Mouse (Mus musculus): ENCODE data around the gene Hmox1. TPM values are rescaled to one million over a fixed set of nuclear protein-coding genes. Genes with fewer than 3 reads are reported as not detected.

The Hmox1 gene
- polyA plus RNA-seq, 2 experiments = 18.5 to 32.2 TPM

DNA sequence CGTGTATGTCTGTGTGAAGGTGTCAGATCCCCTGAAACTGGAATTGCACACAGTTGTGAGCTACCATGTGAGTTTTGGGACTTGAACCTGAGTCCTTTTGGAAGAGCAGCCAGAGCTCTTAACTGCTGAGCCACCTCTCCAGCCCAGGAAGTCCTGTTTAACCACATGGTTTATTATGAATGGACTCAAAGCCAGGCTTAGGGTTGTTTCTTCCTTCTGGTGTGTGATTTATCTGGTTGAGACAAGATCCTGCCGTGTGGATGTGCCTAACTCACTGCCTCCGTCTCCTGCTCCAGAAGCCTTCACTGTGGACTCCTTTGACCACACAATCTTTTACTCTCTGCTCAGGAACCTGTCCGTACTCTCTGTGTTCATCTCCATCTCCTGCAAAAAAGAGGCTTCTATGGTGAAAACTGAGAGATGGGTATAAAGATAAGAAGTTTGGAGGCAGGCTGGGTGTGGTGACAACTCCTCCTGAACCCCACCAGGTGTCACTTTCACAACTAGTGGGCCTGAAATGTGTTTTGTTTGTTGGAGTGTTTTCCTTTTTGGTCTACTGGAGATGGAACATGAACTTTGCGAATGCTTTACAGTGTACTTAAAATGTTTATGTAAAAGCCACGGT is 11.1 kb upstream of the Hmox1 start:
- DNase-seq (ENCODE audit: low spot score) = no peak
- 80% methylated on average over 6 of the region's 6 CpGs for WGBS
- Histone ChIP-seq H3K27me3 (ENCODE audit: control insufficient read depth, insufficient read depth, low read length) (no peaks in the 10 kb centered on the region), H3K36me3 (ENCODE audit: control insufficient read depth, insufficient read depth, low read length) (no peaks in the 10 kb centered on the region), H3K27ac (replicated peaks; ENCODE audit: low read depth, low read length) (no peak overlapping the region), H3K9ac (ENCODE audit: low read depth, low read length, severe bottlenecking) (no peak overlapping the region), H3K4me3 (replicated peaks; ENCODE audit: low read length) (no peak overlapping the region), H3K4me1 (ENCODE audit: control insufficient read depth, insufficient read depth, low read length) (0 out of 2 replicates have a peak, but pooled peaks cover 4% of the 10 kb centered on the region), H3K4me2 (replicated peaks; ENCODE audit: low read depth, low read length, severe bottlenecking) (no peak overlapping the region), H3K9me3 (ENCODE audit: control insufficient read depth, low read length) (no peaks in the 10 kb centered on the region)
- TF ChIP-seq POLR2A (IDR thresholded peaks at IDR 0.05; ENCODE audit: borderline replicate concordance, extremely low read depth, insufficient read depth, insufficient read length) = no peak
- ATAC-seq (ENCODE audit: low FRiP score, low read depth) = no peak

DNA sequence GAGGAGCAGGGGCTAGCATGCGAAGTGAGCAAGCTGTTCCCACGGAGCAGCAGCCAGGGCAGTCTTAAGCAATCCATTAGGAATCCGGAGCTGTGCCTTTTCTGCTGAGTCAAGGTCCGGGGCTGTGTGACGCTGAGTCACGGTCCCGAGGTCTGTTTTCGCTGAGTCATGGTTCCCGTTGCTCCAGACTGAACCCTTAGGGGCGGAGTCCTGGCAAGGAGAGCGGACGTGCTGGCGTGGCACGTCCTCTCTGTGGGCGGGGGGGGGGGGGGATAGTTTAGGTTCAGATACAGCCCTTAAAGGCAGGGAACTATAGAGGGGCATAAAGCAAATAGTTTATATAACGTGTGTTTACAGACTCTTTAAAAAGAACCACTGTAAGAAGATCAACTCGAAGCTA is 9.6 kb upstream of the Hmox1 start:
- ATAC-seq (ENCODE audit: low FRiP score, low read depth) (peak; percentile 96), DNase-seq (ENCODE audit: low spot score) (peak; percentile 95)
- no peak for TF ChIP-seq POLR2A (IDR thresholded peaks at IDR 0.05; ENCODE audit: borderline replicate concordance, extremely low read depth, insufficient read depth, insufficient read length)
- WGBS = 5% methylated on average over 17 of the region's 17 CpGs
- H3K4me2 ChIP-seq (replicated peaks; ENCODE audit: low read depth, low read length, severe bottlenecking) = peak overlapping the region; percentile 48
- H3K9me3 ChIP-seq (ENCODE audit: control insufficient read depth, low read length) = no peaks in the 10 kb centered on the region
- no peaks in the 10 kb centered on the region for H3K27me3 ChIP-seq (ENCODE audit: control insufficient read depth, insufficient read depth, low read length)
- 0 out of 2 replicates have a peak, but pooled peaks cover 4% of the 10 kb centered on the region for H3K4me1 ChIP-seq (ENCODE audit: control insufficient read depth, insufficient read depth, low read length)
- peak overlapping the region; percentile 30 for H3K4me3 ChIP-seq (replicated peaks; ENCODE audit: low read length)
- H3K9ac ChIP-seq (ENCODE audit: low read depth, low read length, severe bottlenecking) = no peak overlapping the region
- H3K36me3 ChIP-seq (ENCODE audit: control insufficient read depth, insufficient read depth, low read length) = no peaks in the 10 kb centered on the region
- no peak overlapping the region for H3K27ac ChIP-seq (replicated peaks; ENCODE audit: low read depth, low read length)

DNA sequence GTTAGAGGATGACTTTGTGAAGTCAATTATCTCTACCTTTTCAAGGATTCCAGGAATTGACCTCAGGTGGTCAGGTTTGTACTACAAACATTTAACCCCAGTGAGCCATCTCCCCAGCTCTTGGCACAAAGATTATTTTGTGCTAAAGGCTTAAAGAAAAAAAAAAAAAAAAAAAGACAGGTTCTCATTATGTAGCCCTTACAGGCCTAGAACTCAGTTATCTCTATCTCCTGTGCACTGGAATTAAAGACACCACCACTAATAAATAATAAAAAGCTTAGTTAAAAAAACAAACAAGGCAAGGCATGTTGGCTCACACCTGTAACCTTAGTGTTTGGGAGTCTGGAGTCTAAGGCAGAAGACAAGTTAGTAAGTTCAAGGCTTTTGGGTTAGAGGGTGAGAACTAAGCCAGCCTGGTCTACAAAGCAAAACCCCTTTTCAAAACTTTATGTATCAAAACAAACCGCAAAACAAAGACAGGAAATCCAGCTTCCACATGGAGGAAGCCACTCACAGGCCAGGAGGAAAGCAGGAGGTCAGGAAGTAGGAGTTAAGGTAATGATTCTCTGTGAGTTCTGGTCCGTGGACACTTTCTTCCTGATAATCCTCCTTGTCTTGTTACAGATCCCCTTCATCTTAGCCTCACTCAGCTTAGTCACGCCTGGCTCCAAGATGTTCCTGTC is 8.9 kb upstream of the Hmox1 start:
- DNase-seq (ENCODE audit: low spot score) (no peak), ATAC-seq (ENCODE audit: low FRiP score, low read depth) (no peak)
- 61% methylated on average over 3 of the region's 3 CpGs for WGBS
- H3K4me3 ChIP-seq (replicated peaks; ENCODE audit: low read length) = no peak overlapping the region
- H3K9me3 ChIP-seq (ENCODE audit: control insufficient read depth, low read length) = no peaks in the 10 kb centered on the region
- no peaks in the 10 kb centered on the region for H3K36me3 ChIP-seq (ENCODE audit: control insufficient read depth, insufficient read depth, low read length)
- no peaks in the 10 kb centered on the region for H3K27me3 ChIP-seq (ENCODE audit: control insufficient read depth, insufficient read depth, low read length)
- H3K27ac ChIP-seq (replicated peaks; ENCODE audit: low read depth, low read length) = no peak overlapping the region
- peak overlapping the region; percentile 48; the same call in 1 of the 2 replicates for H3K4me2 ChIP-seq (replicated peaks; ENCODE audit: low read depth, low read length, severe bottlenecking)
- H3K9ac ChIP-seq (ENCODE audit: low read depth, low read length, severe bottlenecking) = no peak overlapping the region
- peaks cover 4% of the 10 kb centered on the region; the same call in 1 of the 2 replicates for H3K4me1 ChIP-seq (ENCODE audit: control insufficient read depth, insufficient read depth, low read length)
- no peak for TF ChIP-seq POLR2A (IDR thresholded peaks at IDR 0.05; ENCODE audit: borderline replicate concordance, extremely low read depth, insufficient read depth, insufficient read length)

DNA sequence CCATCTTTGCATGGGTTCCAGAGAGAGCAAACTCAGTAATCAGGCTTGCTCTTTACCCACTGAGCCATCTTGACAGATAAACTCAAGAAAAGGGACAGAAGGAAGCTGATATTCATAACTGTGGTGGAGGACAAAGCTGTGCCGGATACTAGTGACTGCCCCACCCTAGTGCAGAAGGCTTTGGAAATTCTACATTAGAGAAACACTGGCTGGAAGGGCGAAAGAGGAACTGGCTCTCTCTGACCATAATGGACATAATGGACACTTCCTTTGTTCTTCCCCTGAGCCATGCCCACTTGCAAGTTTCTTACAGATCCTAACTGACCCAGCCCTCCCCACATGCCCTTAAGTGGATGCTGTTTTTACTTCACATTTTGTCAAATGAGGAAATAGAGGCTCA is 7.4 kb upstream of the Hmox1 start:
- Histone ChIP-seq H3K27ac (replicated peaks; ENCODE audit: low read depth, low read length) (no peak overlapping the region), H3K9ac (ENCODE audit: low read depth, low read length, severe bottlenecking) (no peak overlapping the region), H3K27me3 (ENCODE audit: control insufficient read depth, insufficient read depth, low read length) (no peaks in the 10 kb centered on the region), H3K4me3 (replicated peaks; ENCODE audit: low read length) (no peak overlapping the region), H3K9me3 (ENCODE audit: control insufficient read depth, low read length) (no peaks in the 10 kb centered on the region), H3K4me2 (replicated peaks; ENCODE audit: low read depth, low read length, severe bottlenecking) (no peak overlapping the region), H3K4me1 (ENCODE audit: control insufficient read depth, insufficient read depth, low read length) (peaks cover 4% of the 10 kb centered on the region; the same call in 1 of the 2 replicates), H3K36me3 (ENCODE audit: control insufficient read depth, insufficient read depth, low read length) (no peaks in the 10 kb centered on the region)
- WGBS = 82% methylated on average over 2 of the region's 2 CpGs
- DNase-seq (ENCODE audit: low spot score) (no peak), ATAC-seq (ENCODE audit: low FRiP score, low read depth) (no peak)
- no peak for TF ChIP-seq POLR2A (IDR thresholded peaks at IDR 0.05; ENCODE audit: borderline replicate concordance, extremely low read depth, insufficient read depth, insufficient read length)

DNA sequence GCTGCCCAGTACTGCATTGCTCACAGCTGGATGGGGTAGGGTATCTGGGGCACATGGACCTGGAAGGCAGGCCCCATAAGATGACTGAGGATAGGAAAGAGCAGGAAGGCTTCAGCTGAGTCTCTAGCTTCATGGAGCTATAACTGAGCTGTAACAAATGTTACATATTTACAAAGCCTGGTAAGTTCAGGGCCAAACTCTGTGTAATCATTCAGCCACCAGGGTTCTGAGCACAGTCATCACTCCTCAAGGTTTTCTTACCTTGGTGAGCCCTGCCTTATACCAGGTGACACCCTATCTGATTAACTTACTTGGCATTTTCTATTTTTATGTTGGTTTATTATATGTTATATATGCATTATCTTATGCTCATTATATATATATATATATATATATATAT is 6.3 kb upstream of the Hmox1 start:
- Histone ChIP-seq H3K27ac (replicated peaks; ENCODE audit: low read depth, low read length) (no peak overlapping the region), H3K27me3 (ENCODE audit: control insufficient read depth, insufficient read depth, low read length) (no peaks in the 10 kb centered on the region), H3K9me3 (ENCODE audit: control insufficient read depth, low read length) (no peaks in the 10 kb centered on the region), H3K4me1 (ENCODE audit: control insufficient read depth, insufficient read depth, low read length) (peaks cover 4% of the 10 kb centered on the region; the same call in 1 of the 2 replicates), H3K4me3 (replicated peaks; ENCODE audit: low read length) (no peak overlapping the region), H3K9ac (ENCODE audit: low read depth, low read length, severe bottlenecking) (no peak overlapping the region), H3K4me2 (replicated peaks; ENCODE audit: low read depth, low read length, severe bottlenecking) (no peak overlapping the region), H3K36me3 (ENCODE audit: control insufficient read depth, insufficient read depth, low read length) (no peaks in the 10 kb centered on the region)
- no peak for ATAC-seq (ENCODE audit: low FRiP score, low read depth)
- TF ChIP-seq POLR2A (IDR thresholded peaks at IDR 0.05; ENCODE audit: borderline replicate concordance, extremely low read depth, insufficient read depth, insufficient read length) = no peak
- no peak for DNase-seq (ENCODE audit: low spot score)

Data from limb, embryonic 14.5 days (tissue).